Mouse (Mus musculus): ENCODE results near the gene Adam1b. TPM values are rescaled to one million over a fixed set of nuclear protein-coding genes. Genes with fewer than 3 reads are reported as not detected.

The Adam1b gene
- polyA plus RNA-seq, 1 experiment from 2014 or later: 0.08 TPM

DNA sequence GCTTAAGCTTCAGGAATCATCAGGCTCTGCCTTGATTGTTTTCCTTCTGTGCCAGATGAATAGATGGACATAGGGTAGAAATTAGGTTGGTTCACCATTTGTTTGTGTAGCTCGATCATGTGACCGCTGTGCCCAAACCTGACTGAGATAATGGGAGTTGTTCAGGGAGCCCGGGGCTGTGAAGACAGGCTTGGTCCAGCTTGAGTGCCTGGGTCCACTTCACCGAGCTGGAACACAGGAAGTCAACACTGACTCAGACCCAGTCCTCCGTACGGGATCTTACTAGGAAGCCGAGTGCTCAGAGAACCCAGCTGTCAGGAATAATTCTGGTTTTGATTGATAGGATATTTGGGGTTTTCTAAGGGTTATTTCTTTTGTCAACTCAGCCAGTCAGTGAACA, 28.6 kb downstream of the Adam1b start:
- H3K4me1 ChIP-seq (ENCODE audit: control insufficient read depth, insufficient read depth, low read length): no peaks in the 10 kb centered on the region
- no peaks in the 10 kb centered on the region for H3K27me3 ChIP-seq (ENCODE audit: control insufficient read depth, insufficient read depth, low read length)
- H3K36me3 ChIP-seq (ENCODE audit: control insufficient read depth, insufficient read depth, low read length): no peaks in the 10 kb centered on the region
- no peak overlapping the region for H3K9ac ChIP-seq (ENCODE audit: low read depth, low read length)
- no peak overlapping the region for H3K27ac ChIP-seq (ENCODE audit: low read depth, low read length)
- no peak for ATAC-seq (ENCODE audit: low FRiP score, low TSS enrichment)
- 73% methylated on average over 7 of the region's 7 CpGs for WGBS
- H3K4me2 ChIP-seq (replicated peaks; ENCODE audit: low read depth, low read length): no peak overlapping the region
- no peaks in the 10 kb centered on the region for H3K9me3 ChIP-seq (ENCODE audit: control insufficient read depth, low read length)
- H3K4me3 ChIP-seq (ENCODE audit: low read length): no peak overlapping the region

DNA sequence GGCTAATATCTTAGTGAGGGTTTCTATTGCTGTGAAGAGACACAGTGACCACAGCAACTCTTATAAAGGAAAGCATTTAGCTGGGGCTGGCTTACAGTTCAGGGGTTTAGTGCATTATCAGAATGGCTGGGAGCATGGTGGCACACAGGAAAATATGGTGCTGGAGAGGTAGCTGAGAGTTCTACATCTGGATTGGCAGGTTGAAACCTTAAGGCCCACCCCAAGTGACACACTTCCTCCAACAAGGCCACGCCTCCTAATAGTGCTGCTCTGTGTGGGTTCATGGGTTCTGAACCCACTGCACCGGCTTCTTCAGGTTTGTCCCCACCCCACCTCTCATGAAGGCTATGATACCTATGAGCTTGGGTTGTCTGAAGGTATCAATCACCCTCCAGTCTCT, 30.8 kb downstream of the Adam1b start:
- no peaks in the 10 kb centered on the region for H3K4me1 ChIP-seq (ENCODE audit: control insufficient read depth, insufficient read depth, low read length)
- H3K9ac ChIP-seq (ENCODE audit: low read depth, low read length): no peak overlapping the region
- H3K27ac ChIP-seq (ENCODE audit: low read depth, low read length): no peak overlapping the region
- H3K4me2 ChIP-seq (replicated peaks; ENCODE audit: low read depth, low read length): no peak overlapping the region
- WGBS: 85% methylated on average over 2 of the region's 2 CpGs
- H3K36me3 ChIP-seq (ENCODE audit: control insufficient read depth, insufficient read depth, low read length): no peaks in the 10 kb centered on the region
- H3K4me3 ChIP-seq (ENCODE audit: low read length): no peak overlapping the region
- ATAC-seq (ENCODE audit: low FRiP score, low TSS enrichment): no peak
- no peaks in the 10 kb centered on the region for H3K9me3 ChIP-seq (ENCODE audit: control insufficient read depth, low read length)
- no peaks in the 10 kb centered on the region for H3K27me3 ChIP-seq (ENCODE audit: control insufficient read depth, insufficient read depth, low read length)

GRCm38 (mm10) chr5:121469566-121469965, 33.7 kb downstream of the Adam1b start:
- Histone ChIP-seq H3K27me3 (ENCODE audit: control insufficient read depth, insufficient read depth, low read length) (no peaks in the 10 kb centered on the region), H3K9ac (ENCODE audit: low read depth, low read length) (no peak overlapping the region), H3K36me3 (ENCODE audit: control insufficient read depth, insufficient read depth, low read length) (no peaks in the 10 kb centered on the region), H3K27ac (ENCODE audit: low read depth, low read length) (no peak overlapping the region), H3K4me1 (ENCODE audit: control insufficient read depth, insufficient read depth, low read length) (no peaks in the 10 kb centered on the region), H3K9me3 (ENCODE audit: control insufficient read depth, low read length) (no peaks in the 10 kb centered on the region), H3K4me3 (ENCODE audit: low read length) (no peak overlapping the region), H3K4me2 (replicated peaks; ENCODE audit: low read depth, low read length) (no peak overlapping the region)
- 21% methylated on average over 3 of the region's 3 CpGs for WGBS
- ATAC-seq (ENCODE audit: low FRiP score, low TSS enrichment): no peak

GRCm38 (mm10) chr5:121463601-121464250, 39.5 kb downstream of the Adam1b start:
- H3K4me1 ChIP-seq (ENCODE audit: control insufficient read depth, insufficient read depth, low read length): no peaks in the 10 kb centered on the region
- ATAC-seq (ENCODE audit: low FRiP score, low TSS enrichment): no peak
- H3K36me3 ChIP-seq (ENCODE audit: control insufficient read depth, insufficient read depth, low read length): no peaks in the 10 kb centered on the region
- no peak overlapping the region for H3K4me3 ChIP-seq (ENCODE audit: low read length)
- H3K9me3 ChIP-seq (ENCODE audit: control insufficient read depth, low read length): no peaks in the 10 kb centered on the region
- no peak overlapping the region for H3K4me2 ChIP-seq (replicated peaks; ENCODE audit: low read depth, low read length)
- peak overlapping the region; percentile 12; the same call in 1 of the 2 replicates for H3K27ac ChIP-seq (ENCODE audit: low read depth, low read length)
- 53% methylated on average over 5 of the region's 5 CpGs for WGBS
- no peaks in the 10 kb centered on the region for H3K27me3 ChIP-seq (ENCODE audit: control insufficient read depth, insufficient read depth, low read length)
- no peak overlapping the region for H3K9ac ChIP-seq (ENCODE audit: low read depth, low read length)

DNA sequence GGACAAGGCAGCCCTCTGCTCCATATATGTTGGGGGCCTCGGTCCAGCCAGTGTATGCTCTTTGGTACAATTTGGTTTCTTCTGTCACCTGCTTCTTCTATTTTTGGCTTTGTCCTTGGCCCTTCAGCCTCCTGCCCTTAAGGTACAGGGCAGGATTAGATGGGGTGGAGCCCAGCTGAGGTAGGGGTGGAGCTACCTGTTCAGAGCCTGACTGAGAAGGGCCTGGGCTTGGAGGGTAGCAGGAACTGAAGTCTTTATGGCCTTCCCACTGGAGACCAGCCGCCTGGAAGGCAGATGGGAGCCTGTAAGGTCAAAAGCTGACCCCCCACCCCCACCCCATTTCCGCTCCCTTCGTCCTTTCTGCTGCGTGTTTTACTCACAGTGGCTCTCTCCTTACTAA, 40.3 kb downstream of the Adam1b start:
- no peak for ATAC-seq (ENCODE audit: low FRiP score, low TSS enrichment)
- 57% methylated on average over 5 of the region's 5 CpGs for WGBS
- no peaks in the 10 kb centered on the region for H3K4me1 ChIP-seq (ENCODE audit: control insufficient read depth, insufficient read depth, low read length)
- no peaks in the 10 kb centered on the region for H3K36me3 ChIP-seq (ENCODE audit: control insufficient read depth, insufficient read depth, low read length)
- no peak overlapping the region for H3K27ac ChIP-seq (ENCODE audit: low read depth, low read length)
- H3K4me3 ChIP-seq (ENCODE audit: low read length): no peak overlapping the region
- H3K27me3 ChIP-seq (ENCODE audit: control insufficient read depth, insufficient read depth, low read length): no peaks in the 10 kb centered on the region
- H3K9me3 ChIP-seq (ENCODE audit: control insufficient read depth, low read length): no peaks in the 10 kb centered on the region
- H3K9ac ChIP-seq (ENCODE audit: low read depth, low read length): no peak overlapping the region
- H3K4me2 ChIP-seq (replicated peaks; ENCODE audit: low read depth, low read length): no peak overlapping the region

- no peaks in the 10 kb centered on the region for H3K9me3 ChIP-seq (ENCODE audit: control insufficient read depth, low read length)
- ATAC-seq (ENCODE audit: low FRiP score, low TSS enrichment): no peak
- H3K27me3 ChIP-seq (ENCODE audit: control insufficient read depth, insufficient read depth, low read length): no peaks in the 10 kb centered on the region
- H3K27ac ChIP-seq (ENCODE audit: low read depth, low read length): no peak overlapping the region
- no peak overlapping the region for H3K4me2 ChIP-seq (replicated peaks; ENCODE audit: low read depth, low read length)
- no peak overlapping the region for H3K9ac ChIP-seq (ENCODE audit: low read depth, low read length)
- H3K4me3 ChIP-seq (ENCODE audit: low read length): no peak overlapping the region
- 32% methylated on average over 1 of the region's 1 CpGs for WGBS
- no peaks in the 10 kb centered on the region for H3K36me3 ChIP-seq (ENCODE audit: control insufficient read depth, insufficient read depth, low read length)
- H3K4me1 ChIP-seq (ENCODE audit: control insufficient read depth, insufficient read depth, low read length): no peaks in the 10 kb centered on the region
These were observed 41.1 kb downstream of the Adam1b start for GRCm38 (mm10) chr5:121462171-121462502.

DNA sequence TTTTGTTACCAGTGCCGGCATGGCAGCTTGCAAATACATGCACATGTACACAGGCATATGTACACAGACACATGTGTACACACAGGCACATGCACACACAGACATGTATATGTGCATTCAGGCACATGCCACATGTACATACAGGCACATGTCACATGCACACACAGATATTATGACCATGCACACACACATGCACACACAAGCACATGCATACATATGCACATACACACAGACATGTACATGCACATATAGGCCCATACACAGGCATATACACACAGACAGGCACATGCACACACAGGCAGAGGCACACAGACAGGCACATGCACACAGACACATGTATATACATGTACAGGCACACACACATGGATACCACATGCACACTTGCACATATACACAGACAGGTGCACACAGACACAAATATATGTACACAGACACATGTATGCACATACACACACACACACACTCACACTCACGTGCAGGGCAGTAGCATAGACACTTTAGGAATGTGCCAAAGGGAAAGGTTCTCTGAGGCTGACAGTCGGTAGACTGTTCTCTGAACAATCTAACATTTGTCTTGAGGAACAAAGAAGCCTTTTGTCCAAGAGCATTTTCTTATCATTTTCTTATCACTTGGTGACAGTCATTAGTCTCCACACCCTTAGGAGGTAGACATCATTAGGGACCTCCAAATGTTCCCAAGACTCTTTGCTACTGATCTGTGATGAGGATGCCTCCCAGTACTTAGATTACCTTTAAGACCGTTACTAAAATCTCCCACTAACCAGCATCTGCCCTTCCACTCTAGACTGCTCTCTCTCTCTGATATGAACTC, 41.7 kb downstream of the Adam1b start:
- ATAC-seq (ENCODE audit: low FRiP score, low TSS enrichment): no peak
- WGBS: 73% methylated on average over 4 of the region's 4 CpGs

GRCm38 (mm10) chr5:121455510-121456265, 47.5 kb downstream of the Adam1b start:
- Histone ChIP-seq H3K4me2 (replicated peaks; ENCODE audit: low read depth, low read length) (no peak overlapping the region), H3K27me3 (ENCODE audit: control insufficient read depth, insufficient read depth, low read length) (no peaks in the 10 kb centered on the region), H3K36me3 (ENCODE audit: control insufficient read depth, insufficient read depth, low read length) (no peaks in the 10 kb centered on the region), H3K9ac (ENCODE audit: low read depth, low read length) (no peak overlapping the region), H3K4me3 (ENCODE audit: low read length) (no peak overlapping the region), H3K4me1 (ENCODE audit: control insufficient read depth, insufficient read depth, low read length) (peaks cover 20% of the 10 kb centered on the region), H3K9me3 (ENCODE audit: control insufficient read depth, low read length) (no peaks in the 10 kb centered on the region), H3K27ac (ENCODE audit: low read depth, low read length) (no peak overlapping the region)
- 65% methylated on average over 9 of the region's 9 CpGs for WGBS
- no peak for ATAC-seq (ENCODE audit: low FRiP score, low TSS enrichment)

More for the DNA sequence above, 41.7 kb downstream of the Adam1b start:
- no peaks in the 10 kb centered on the region for H3K9me3 ChIP-seq (ENCODE audit: control insufficient read depth, low read length)
- H3K36me3 ChIP-seq (ENCODE audit: control insufficient read depth, insufficient read depth, low read length): no peaks in the 10 kb centered on the region
- H3K9ac ChIP-seq (ENCODE audit: low read depth, low read length): no peak overlapping the region
- H3K27ac ChIP-seq (ENCODE audit: low read depth, low read length): no peak overlapping the region
- no peak overlapping the region for H3K4me3 ChIP-seq (ENCODE audit: low read length)
- H3K4me2 ChIP-seq (replicated peaks; ENCODE audit: low read depth, low read length): no peak overlapping the region
- H3K27me3 ChIP-seq (ENCODE audit: control insufficient read depth, insufficient read depth, low read length): no peaks in the 10 kb centered on the region
- no peaks in the 10 kb centered on the region for H3K4me1 ChIP-seq (ENCODE audit: control insufficient read depth, insufficient read depth, low read length)

GRCm38 (mm10) chr5:121454503-121454782, 48.8 kb downstream of the Adam1b start:
- 87% methylated on average over 3 of the region's 3 CpGs for WGBS
- ATAC-seq (ENCODE audit: low FRiP score, low TSS enrichment): no peak
- H3K27ac ChIP-seq (ENCODE audit: low read depth, low read length): peak overlapping the region; percentile 26; the same call in 1 of the 2 replicates

More at GRCm38 (mm10) chr5:121454503-121454782, 48.8 kb downstream of the Adam1b start:
- H3K4me1 ChIP-seq (ENCODE audit: control insufficient read depth, insufficient read depth, low read length): peaks cover 24% of the 10 kb centered on the region
- no peaks in the 10 kb centered on the region for H3K9me3 ChIP-seq (ENCODE audit: control insufficient read depth, low read length)
- H3K4me3 ChIP-seq (ENCODE audit: low read length): no peak overlapping the region
- H3K36me3 ChIP-seq (ENCODE audit: control insufficient read depth, insufficient read depth, low read length): peaks cover 6% of the 10 kb centered on the region
- no peak overlapping the region for H3K9ac ChIP-seq (ENCODE audit: low read depth, low read length)
- H3K4me2 ChIP-seq (replicated peaks; ENCODE audit: low read depth, low read length): no peak overlapping the region
- H3K27me3 ChIP-seq (ENCODE audit: control insufficient read depth, insufficient read depth, low read length): no peaks in the 10 kb centered on the region

All from kidney, embryonic 14.5 days (tissue).